Mouse (Mus musculus) heart, embryonic 10.5 days (tissue): ENCODE data around the gene Depdc1b. TPM values are rescaled to one million over a fixed set of nuclear protein-coding genes. Genes with fewer than 3 reads are reported as not detected.
A peak's percentile ranks its signal among the peaks of the same experiment; 100 is the strongest.

Experiments
- DNase-seq: peaks from one replicate; pipeline ENCODE4 v3.0.0-alpha.2; 2017; ENCODE audit warnings: low spot score
- H3K27ac ChIP-seq: fragments of 300-500 bp; sonication (generic); 2 replicates; pipeline ENCODE4 v1.5.1; 2016; ENCODE audit warnings: mild to moderate bottlenecking
- H3K27me3 ChIP-seq: fragments of 300-500 bp; sonication (generic); 2 replicates; pipeline ENCODE4 v1.6.1; 2016; ENCODE audit warnings: mild to moderate bottlenecking; ENCODE audit not compliant: poor library complexity, insufficient read depth, severe bottlenecking
- H3K36me3 ChIP-seq: fragments of 300-500 bp; sonication (generic); 2 replicates; pipeline ENCODE4 v1.6.1; 2016; ENCODE audit warnings: mild to moderate bottlenecking, moderate library complexity
- H3K4me1 ChIP-seq: fragments of 300-500 bp; sonication (generic); 2 replicates; pipeline ENCODE4 v1.6.1; 2016; ENCODE audit warnings: mild to moderate bottlenecking
- H3K4me3 ChIP-seq: fragments of 300-500 bp; sonication (generic); 2 replicates; pipeline ENCODE4 v1.5.1; 2016; ENCODE audit warnings: mild to moderate bottlenecking, moderate library complexity
- H3K9me3 ChIP-seq: fragments of 300-500 bp; sonication (generic); 2 replicates; pipeline ENCODE4 v1.6.1; 2016; ENCODE audit warnings: mild to moderate bottlenecking, moderate library complexity
- WGBS: fragments of 180-500 bp; shearing (Covaris S2); methylation state at CpG from one replicate; pipeline ENCODE4 v1.1.7; 2016; 5-methylcytosine and 5-hydroxymethylcytosine counted together
- polyA plus RNA-seq: library from polyadenylated mRNA; unstranded; fragments of >200 nt; fragmentation: Nextera tagmentation; extraction: Ambion mirVana; gene quantifications from 2 replicates; pipeline ENCODE4 v1.2.1, GENCODE M21; 2016

Depdc1b gene
- polyA plus RNA-seq, 1 experiment from 2014 or later: 10.0 TPM

- no peaks in the 10 kb centered on the region for H3K27me3 ChIP-seq
- H3K27ac ChIP-seq: no peak overlapping the region
- no peaks in the 10 kb centered on the region for H3K4me1 ChIP-seq
- H3K4me3 ChIP-seq: no peak overlapping the region
- no peaks in the 10 kb centered on the region for H3K9me3 ChIP-seq
- 79% methylated on average over 7 of the region's 7 CpGs for WGBS
- DNase-seq: peak; percentile 22
- H3K36me3 ChIP-seq: no peaks in the 10 kb centered on the region
These were observed 22.1 kb downstream of the Depdc1b start for GRCm38 (mm10) chr13:108338076-108338836.

GRCm38 (mm10) chr13:108339907-108340596 is 23.9 kb downstream of the Depdc1b start:
- DNase-seq: no peak
- H3K36me3 ChIP-seq: no peaks in the 10 kb centered on the region
- no peak overlapping the region for H3K4me3 ChIP-seq
- H3K9me3 ChIP-seq: no peaks in the 10 kb centered on the region
- H3K4me1 ChIP-seq: no peaks in the 10 kb centered on the region
- WGBS: 88% methylated on average over 10 of the region's 10 CpGs
- H3K27ac ChIP-seq: no peak overlapping the region
- no peaks in the 10 kb centered on the region for H3K27me3 ChIP-seq

GRCm38 (mm10) chr13:108341585-108341984 is 25.5 kb downstream of the Depdc1b start:
- no peaks in the 10 kb centered on the region for H3K4me1 ChIP-seq
- no peaks in the 10 kb centered on the region for H3K9me3 ChIP-seq
- WGBS: 73% methylated on average over 7 of the region's 7 CpGs
- DNase-seq: peak; percentile 31
- H3K27ac ChIP-seq: no peak overlapping the region
- H3K4me3 ChIP-seq: no peak overlapping the region
- H3K27me3 ChIP-seq: no peaks in the 10 kb centered on the region
- H3K36me3 ChIP-seq: no peaks in the 10 kb centered on the region

- WGBS: 66% methylated on average over 4 of the region's 4 CpGs
- no peak overlapping the region for H3K27ac ChIP-seq
- DNase-seq: peak; percentile 53
- H3K9me3 ChIP-seq: no peaks in the 10 kb centered on the region
- H3K4me1 ChIP-seq: no peaks in the 10 kb centered on the region
- H3K27me3 ChIP-seq: no peaks in the 10 kb centered on the region
- no peaks in the 10 kb centered on the region for H3K36me3 ChIP-seq
- H3K4me3 ChIP-seq: no peak overlapping the region
These were observed 29.6 kb downstream of the Depdc1b start for GRCm38 (mm10) chr13:108345756-108346155.

- Histone ChIP-seq H3K27ac (no peak overlapping the region), H3K36me3 (no peaks in the 10 kb centered on the region), H3K4me1 (no peaks in the 10 kb centered on the region), H3K27me3 (no peaks in the 10 kb centered on the region), H3K9me3 (no peaks in the 10 kb centered on the region), H3K4me3 (no peak overlapping the region)
- no peak for DNase-seq
- WGBS: 57% methylated on average over 4 of the region's 4 CpGs
These were observed 30.9 kb downstream of the Depdc1b start for GRCm38 (mm10) chr13:108347016-108347415.

GRCm38 (mm10) chr13:108349624-108350023 is 33.5 kb downstream of the Depdc1b start:
- Histone ChIP-seq H3K27me3 (no peaks in the 10 kb centered on the region), H3K36me3 (no peaks in the 10 kb centered on the region), H3K27ac (no peak overlapping the region), H3K4me1 (no peaks in the 10 kb centered on the region), H3K4me3 (no peak overlapping the region), H3K9me3 (no peaks in the 10 kb centered on the region)
- 80% methylated on average over 5 of the region's 5 CpGs for WGBS
- peak; percentile 45 for DNase-seq

GRCm38 (mm10) chr13:108353781-108354180 is 37.6 kb downstream of the Depdc1b start:
- peak; percentile 58 for DNase-seq
- no peaks in the 10 kb centered on the region for H3K9me3 ChIP-seq
- no peak overlapping the region for H3K27ac ChIP-seq
- 64% methylated on average over 5 of the region's 5 CpGs for WGBS
- no peak overlapping the region for H3K4me3 ChIP-seq
- H3K27me3 ChIP-seq: no peaks in the 10 kb centered on the region
- peaks cover 3% of the 10 kb centered on the region; the same call in 1 of the 2 replicates for H3K4me1 ChIP-seq
- no peaks in the 10 kb centered on the region for H3K36me3 ChIP-seq

- DNase-seq: peak; percentile 76
- peaks cover 3% of the 10 kb centered on the region; the same call in 1 of the 2 replicates for H3K4me1 ChIP-seq
- H3K9me3 ChIP-seq: no peaks in the 10 kb centered on the region
- 67% methylated on average over 12 of the region's 12 CpGs for WGBS
- H3K27me3 ChIP-seq: no peaks in the 10 kb centered on the region
- H3K4me3 ChIP-seq: no peak overlapping the region
- H3K27ac ChIP-seq: no peak overlapping the region
- no peaks in the 10 kb centered on the region for H3K36me3 ChIP-seq
These were observed 38.8 kb downstream of the Depdc1b start for GRCm38 (mm10) chr13:108354804-108355552.

- Histone ChIP-seq H3K27ac (no peak overlapping the region), H3K9me3 (no peaks in the 10 kb centered on the region), H3K4me1 (peaks cover 3% of the 10 kb centered on the region; the same call in 1 of the 2 replicates), H3K36me3 (no peaks in the 10 kb centered on the region), H3K4me3 (no peak overlapping the region), H3K27me3 (no peaks in the 10 kb centered on the region)
- WGBS: 73% methylated on average over 10 of the region's 10 CpGs
- peak; percentile 59 for DNase-seq
These were observed 41.2 kb downstream of the Depdc1b start for GRCm38 (mm10) chr13:108357362-108357761.

- Histone ChIP-seq H3K9me3 (no peaks in the 10 kb centered on the region), H3K4me1 (peaks cover 3% of the 10 kb centered on the region; the same call in 1 of the 2 replicates), H3K27me3 (no peaks in the 10 kb centered on the region), H3K36me3 (no peaks in the 10 kb centered on the region), H3K27ac (no peak overlapping the region), H3K4me3 (no peak overlapping the region)
- WGBS: 24% methylated on average over 3 of the region's 3 CpGs
- DNase-seq: peak; percentile 51
These were observed 42.1 kb downstream of the Depdc1b start for GRCm38 (mm10) chr13:108358228-108358627.

- H3K27me3 ChIP-seq: no peaks in the 10 kb centered on the region
- 91% methylated on average over 12 of the region's 12 CpGs for WGBS
- no peak overlapping the region for H3K27ac ChIP-seq
- peaks cover 13% of the 10 kb centered on the region; the same call in 1 of the 2 replicates for H3K36me3 ChIP-seq
- H3K4me3 ChIP-seq: no peak overlapping the region
- no peak for DNase-seq
- no peaks in the 10 kb centered on the region for H3K9me3 ChIP-seq
- no peaks in the 10 kb centered on the region for H3K4me1 ChIP-seq
These were observed 51.4 kb downstream of the Depdc1b start for GRCm38 (mm10) chr13:108367496-108367895.

- 88% methylated on average over 5 of the region's 5 CpGs for WGBS
- Histone ChIP-seq H3K27me3 (no peaks in the 10 kb centered on the region), H3K4me3 (no peak overlapping the region), H3K4me1 (no peaks in the 10 kb centered on the region), H3K27ac (no peak overlapping the region), H3K9me3 (no peaks in the 10 kb centered on the region), H3K36me3 (peaks cover 10% of the 10 kb centered on the region)
- DNase-seq: no peak
These were observed 54.3 kb downstream of the Depdc1b start for GRCm38 (mm10) chr13:108370241-108370941.
